Mouse (Mus musculus): Measurements from ENCODE around the gene Nceh1.

DNA sequence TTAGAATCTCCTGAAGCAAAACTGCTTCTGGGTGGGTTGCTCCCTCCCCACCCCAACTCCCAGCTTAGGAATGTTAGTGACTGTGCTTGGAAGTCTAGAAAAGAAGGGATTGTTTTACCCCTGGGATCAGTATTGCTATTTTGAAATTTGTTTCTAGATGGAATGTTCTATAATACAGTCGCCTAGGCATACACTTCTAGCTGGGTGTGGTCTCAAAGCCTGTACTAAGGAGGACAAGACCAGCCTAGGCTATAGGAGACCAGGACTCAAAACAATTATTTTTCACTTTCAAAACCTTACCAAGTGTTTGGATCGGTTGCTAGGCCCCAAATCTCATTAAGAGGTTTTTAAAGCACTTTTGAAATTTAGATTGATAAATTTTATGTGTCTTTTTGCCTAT is 28.5 kb upstream of the Nceh1 start:
- TF ChIP-seq CTCF (IDR thresholded peaks at IDR 0.05; ENCODE audit: extremely low read depth, insufficient read length, insufficient replicate concordance, low read depth, low read length) (no peak), POLR2A (IDR thresholded peaks at IDR 0.05; ENCODE audit: low read depth, low read length) (no peak)

Measured in small intestine, adult 2 months (tissue).